Mouse (Mus musculus): ENCODE measurements around the gene Gm17581.

The Gm17581 gene

GRCm38 (mm10) chr2:155691336-155691722 is 44.3 kb downstream of the Gm17581 start:
- no peak for DNase-seq (ENCODE audit: low read depth)

- no peak for DNase-seq (ENCODE audit: low read depth)
Measured at GRCm38 (mm10) chr2:155689211-155689610, 46.5 kb downstream of the Gm17581 start.

GRCm38 (mm10) chr2:155687746-155688145 is 47.9 kb downstream of the Gm17581 start:
- no peak for DNase-seq (ENCODE audit: low read depth)

DNA sequence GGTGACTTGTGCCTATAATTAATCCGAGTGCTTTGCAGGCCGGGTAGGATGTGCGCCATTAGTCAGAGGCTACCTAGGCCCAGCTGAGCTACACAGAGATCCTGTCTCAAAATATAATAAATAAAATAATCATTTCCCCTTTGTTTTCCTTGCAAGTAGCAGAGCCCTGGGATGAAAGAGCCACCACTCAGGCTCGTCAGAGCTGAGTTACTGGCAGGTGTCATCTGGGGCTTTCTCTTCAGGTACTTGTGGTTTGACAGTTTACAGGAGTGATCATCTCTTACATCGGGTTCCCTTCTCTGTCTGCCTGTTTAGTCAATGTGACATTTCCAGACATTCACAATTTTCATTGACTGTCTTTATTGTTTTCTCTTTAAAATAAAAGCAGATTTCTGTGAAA is 49.1 kb downstream of the Gm17581 start:
- DNase-seq (ENCODE audit: low read depth): no peak
